Mouse (Mus musculus) embryonic facial prominence, embryonic 14.5 days (tissue): ENCODE measurements around the gene Tbc1d24. TPM values are rescaled to one million over a fixed set of nuclear protein-coding genes. Genes with fewer than 3 reads are reported as not detected.

ENCODE experiments used
- ATAC-seq: fragments of 200-750 bp; cut with Nextera tagmentation; 2 replicates; pipeline ENCODE4 v1.8.0; 2017; ENCODE audit warnings: low read depth, moderate number of reproducible peaks, moderate TSS enrichment
- DNase-seq: peaks from one replicate; pipeline ENCODE4 v3.0.0-alpha.2; 2015; ENCODE audit warnings: low spot score
- H3K27ac ChIP-seq: fragments of 300-500 bp; sonication (generic); replicated peaks from 2 replicates; pipeline ENCODE4 v1.5.1; 2014; ENCODE audit warnings: low read depth, mild to moderate bottlenecking, low read length, moderate library complexity
- H3K27me3 ChIP-seq: fragments of 300-500 bp; sonication (generic); replicated peaks from 2 replicates; pipeline ENCODE4 v1.6.1; 2014; ENCODE audit warnings: low read length; ENCODE audit not compliant: control insufficient read depth, insufficient read depth
- H3K36me3 ChIP-seq: fragments of 300-500 bp; sonication (generic); 2 replicates; pipeline ENCODE4 v1.6.1; 2014; ENCODE audit warnings: low read length, mixed read lengths; ENCODE audit not compliant: control insufficient read depth, insufficient read depth
- H3K4me1 ChIP-seq: fragments of 300-500 bp; sonication (generic); 2 replicates; pipeline ENCODE4 v1.6.1; 2014; ENCODE audit warnings: antibody characterized with exemption, low read length; ENCODE audit not compliant: control insufficient read depth, insufficient read depth
- H3K4me2 ChIP-seq: fragments of 300-500 bp; sonication (generic); 2 replicates; pipeline ENCODE4 v1.6.1; 2014; ENCODE audit warnings: low read depth, mild to moderate bottlenecking, low read length, moderate library complexity, mixed read lengths
- H3K4me3 ChIP-seq: fragments of 300-500 bp; sonication (generic); 2 replicates; pipeline ENCODE4 v1.5.1; 2014; ENCODE audit warnings: low read depth, mild to moderate bottlenecking, low read length
- H3K9ac ChIP-seq: fragments of 300-500 bp; sonication (generic); 2 replicates; pipeline ENCODE4 v1.6.1; 2014; ENCODE audit warnings: low read depth, mild to moderate bottlenecking, low read length, moderate library complexity, mixed read lengths
- H3K9me3 ChIP-seq: fragments of 300-500 bp; sonication (generic); 2 replicates; pipeline ENCODE4 v1.6.1; 2016; ENCODE audit warnings: low read length; ENCODE audit not compliant: control insufficient read depth
- WGBS: fragments of 180-500 bp; shearing (Covaris S2); extraction: QIAGEN DNeasy Blood & Tissue Kit; methylation state at CpG from one replicate; pipeline ENCODE4 v1.1.7; 2014; 5-methylcytosine and 5-hydroxymethylcytosine counted together
- polyA plus RNA-seq: library from polyadenylated mRNA; unstranded; fragments of >200 nt; fragmentation: Nextera tagmentation; extraction: Ambion mirVana; gene quantifications from 2 replicates; pipeline ENCODE4 v1.2.1, GENCODE M21; 2014

The Tbc1d24 gene
- polyA plus RNA-seq, 1 experiment from 2014 or later: 4.6 TPM

DNA sequence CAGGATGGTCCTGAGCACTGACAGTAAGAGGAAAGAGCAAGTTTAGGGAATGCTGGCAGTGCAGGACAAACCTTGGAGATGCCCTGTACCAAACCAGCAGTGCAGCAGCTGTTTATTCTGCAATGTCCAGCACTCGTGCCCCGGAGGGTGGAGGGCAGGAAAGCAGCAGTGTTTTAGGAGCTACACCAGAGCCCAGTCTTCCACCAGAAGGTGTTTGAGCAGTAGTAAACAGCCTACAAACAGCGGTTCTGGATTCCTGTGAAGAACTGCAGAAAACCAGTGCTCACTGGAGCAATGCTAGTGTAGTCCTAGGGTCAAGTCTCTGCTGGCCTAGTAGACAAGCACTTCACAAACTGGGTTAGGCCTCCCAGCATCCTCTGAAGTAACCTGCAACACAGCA lies 31.1 kb downstream of the Tbc1d24 start:
- H3K4me1 ChIP-seq: no peaks in the 10 kb centered on the region
- no peaks in the 10 kb centered on the region for H3K27me3 ChIP-seq
- DNase-seq: no peak
- no peak overlapping the region for H3K4me2 ChIP-seq
- 76% methylated on average over 3 of the region's 3 CpGs for WGBS
- H3K9ac ChIP-seq: 0 out of 2 replicates have a peak overlapping the region, but pooled peaks have one; percentile 20
- no peaks in the 10 kb centered on the region for H3K36me3 ChIP-seq
- no peak for ATAC-seq
- H3K27ac ChIP-seq: no peak overlapping the region
- no peaks in the 10 kb centered on the region for H3K9me3 ChIP-seq
- H3K4me3 ChIP-seq: no peak overlapping the region

GRCm38 (mm10) chr17:24173423-24173822 lies 31.9 kb downstream of the Tbc1d24 start:
- DNase-seq: peak; percentile 74
- Histone ChIP-seq H3K9ac (no peak overlapping the region), H3K36me3 (no peaks in the 10 kb centered on the region), H3K27me3 (no peaks in the 10 kb centered on the region), H3K9me3 (no peaks in the 10 kb centered on the region), H3K4me3 (no peak overlapping the region), H3K4me1 (no peaks in the 10 kb centered on the region), H3K27ac (no peak overlapping the region), H3K4me2 (no peak overlapping the region)
- no peak for ATAC-seq
- 6% methylated on average over 3 of the region's 3 CpGs for WGBS

- Histone ChIP-seq H3K4me2 (no peak overlapping the region), H3K9ac (no peak overlapping the region), H3K4me1 (peaks cover 6% of the 10 kb centered on the region), H3K36me3 (peaks cover 9% of the 10 kb centered on the region), H3K27ac (no peak overlapping the region), H3K4me3 (no peak overlapping the region), H3K27me3 (no peaks in the 10 kb centered on the region), H3K9me3 (no peaks in the 10 kb centered on the region)
- no peak for ATAC-seq
- no peak for DNase-seq
- WGBS: 84% methylated on average over 4 of the region's 4 CpGs
Measured at GRCm38 (mm10) chr17:24171738-24172137, 33.6 kb downstream of the Tbc1d24 start.

- no peak overlapping the region for H3K4me3 ChIP-seq
- no peaks in the 10 kb centered on the region for H3K27me3 ChIP-seq
- peaks cover 14% of the 10 kb centered on the region for H3K36me3 ChIP-seq
- no peak overlapping the region for H3K27ac ChIP-seq
- H3K9ac ChIP-seq: no peak overlapping the region
- no peaks in the 10 kb centered on the region for H3K9me3 ChIP-seq
- DNase-seq (no peak), ATAC-seq (no peak)
- H3K4me2 ChIP-seq: no peak overlapping the region
- H3K4me1 ChIP-seq: peaks cover 6% of the 10 kb centered on the region
- WGBS: 78% methylated on average over 5 of the region's 5 CpGs
Measured at GRCm38 (mm10) chr17:24170729-24171128, 34.6 kb downstream of the Tbc1d24 start.

DNA sequence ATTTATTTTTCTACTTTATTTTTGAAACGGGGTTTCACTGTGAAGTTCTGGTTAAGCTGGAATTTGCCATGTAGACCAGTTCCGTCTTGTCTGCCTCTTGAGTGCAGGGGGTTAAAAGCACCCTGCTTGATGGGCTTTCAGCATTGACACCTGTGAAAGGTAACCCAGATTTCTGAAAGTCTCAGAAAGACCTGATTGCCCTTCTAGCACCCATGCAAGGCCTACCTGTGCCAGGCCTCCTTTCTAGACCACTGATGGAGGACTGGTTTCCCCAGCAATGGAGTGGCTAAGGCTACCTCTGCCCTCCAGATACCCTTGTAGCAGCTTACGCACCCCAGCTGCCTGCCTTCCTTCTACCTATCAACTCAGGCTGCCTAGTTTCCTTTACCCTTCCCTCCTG lies 35.2 kb downstream of the Tbc1d24 start:
- no peaks in the 10 kb centered on the region for H3K27me3 ChIP-seq
- H3K9ac ChIP-seq: peak overlapping the region; percentile 85
- WGBS: 56% methylated on average over 3 of the region's 3 CpGs
- no peak for DNase-seq
- H3K4me3 ChIP-seq: peak overlapping the region; percentile 86
- H3K36me3 ChIP-seq: peaks cover 19% of the 10 kb centered on the region
- H3K27ac ChIP-seq: peak overlapping the region; percentile 96
- peaks cover 6% of the 10 kb centered on the region for H3K4me1 ChIP-seq
- ATAC-seq: no peak
- peak overlapping the region; percentile 85 for H3K4me2 ChIP-seq
- no peaks in the 10 kb centered on the region for H3K9me3 ChIP-seq

- H3K36me3 ChIP-seq: peaks cover 21% of the 10 kb centered on the region
- WGBS: under 1% methylated on average over 24 of the region's 58 CpGs
- DNase-seq (peak; percentile 97), ATAC-seq (peak; percentile 93)
- H3K9ac ChIP-seq: peak within 1 kb of the TSS; percentile 85
- H3K27ac ChIP-seq: peak within 1 kb of the TSS; percentile 96
- H3K27me3 ChIP-seq: no peaks in the 10 kb centered on the region
- peak within 1 kb of the TSS; percentile 86 for H3K4me3 ChIP-seq
- peaks cover 6% of the 10 kb centered on the region for H3K4me1 ChIP-seq
- peak within 1 kb of the TSS; percentile 85 for H3K4me2 ChIP-seq
- H3K9me3 ChIP-seq: no peaks in the 10 kb centered on the region
Measured at GRCm38 (mm10) chr17:24169317-24170065, 35.9 kb downstream of the Tbc1d24 start, which contains the start of gene Atp6v0c. Gene Atp6v0c, minus strand, starts transcription at chr17:24169702.

- H3K9ac ChIP-seq: peak overlapping the region; percentile 85
- H3K36me3 ChIP-seq: peaks cover 22% of the 10 kb centered on the region
- DNase-seq (peak; percentile 70), ATAC-seq (peak; percentile 55)
- peaks cover 6% of the 10 kb centered on the region for H3K4me1 ChIP-seq
- H3K4me3 ChIP-seq: peak overlapping the region; percentile 86
- peak overlapping the region; percentile 96 for H3K27ac ChIP-seq
- no peaks in the 10 kb centered on the region for H3K27me3 ChIP-seq
- peak overlapping the region; percentile 85 for H3K4me2 ChIP-seq
- H3K9me3 ChIP-seq: no peaks in the 10 kb centered on the region
- under 1% methylated on average over 32 of the region's 41 CpGs for whole genome bisulfite sequencing
Measured at GRCm38 (mm10) chr17:24168590-24169277, 36.6 kb downstream of the Tbc1d24 start.

- no peak for DNase-seq
- Histone ChIP-seq H3K4me3 (peak overlapping the region; percentile 86), H3K27ac (peak overlapping the region; percentile 96; the same call in 1 of the 2 replicates), H3K9me3 (no peaks in the 10 kb centered on the region), H3K36me3 (peaks cover 22% of the 10 kb centered on the region), H3K4me2 (peak overlapping the region; percentile 85), H3K9ac (peak overlapping the region; percentile 85), H3K27me3 (no peaks in the 10 kb centered on the region), H3K4me1 (peaks cover 6% of the 10 kb centered on the region)
- 59% methylated on average over 7 of the region's 7 CpGs for WGBS
- ATAC-seq: no peak
Measured at GRCm38 (mm10) chr17:24167891-24168505, 37.4 kb downstream of the Tbc1d24 start.
